Mouse (Mus musculus): ENCODE data around the gene Chchd2.

DNA sequence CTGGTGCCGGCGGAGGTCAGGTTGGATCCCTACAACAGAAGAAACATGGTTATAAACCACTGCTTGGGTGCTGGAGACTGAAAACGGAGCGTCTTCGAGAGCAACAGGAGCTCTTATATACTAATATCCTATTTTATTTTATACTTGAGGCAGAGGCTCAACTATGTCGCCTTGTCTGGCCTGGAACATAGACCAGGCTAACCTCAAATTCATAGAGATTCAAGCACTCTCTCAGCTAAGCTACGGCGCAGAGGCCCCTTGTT is 39.8 kb downstream of the Chchd2 start:
- TF ChIP-seq TAL1 (IDR thresholded peaks at IDR 0.05; ENCODE audit: low read length): no peak
- TF ChIP-seq GATA1 (IDR thresholded peaks at IDR 0.05; ENCODE audit: low read length): no peak
